Mouse (Mus musculus) liver, embryonic 14.5 days (tissue): Measurements from ENCODE around the gene Gramd1b. TPM values are rescaled to one million over a fixed set of nuclear protein-coding genes. Genes with fewer than 3 reads are reported as not detected.

Source experiments
- ATAC-seq: fragments of 200-750 bp; cut with Nextera tagmentation; 2 replicates; pipeline ENCODE4 v1.8.0; 2017; ENCODE audit warnings: moderate number of reproducible peaks, mild to moderate bottlenecking, moderate library complexity; ENCODE audit not compliant: insufficient read depth
- DNase-seq, 3 experiments: peaks; one replicate each; pipeline ENCODE4 v3.0.0-alpha.2; 2012 to 2013; ENCODE audit warnings: low read depth in 3 of 3, low spot score in 3 of 3
- H3K27ac ChIP-seq: fragments of 300-500 bp; sonication (generic); 2 replicates; pipeline ENCODE4 v1.5.1; 2014; ENCODE audit warnings: moderate library complexity, mild to moderate bottlenecking, control low read depth, inconsistent platforms
- H3K27me3 ChIP-seq: fragments of 300-500 bp; sonication (generic); 2 replicates; pipeline ENCODE4 v1.6.1; 2014; ENCODE audit warnings: mild to moderate bottlenecking, low read length, moderate library complexity; ENCODE audit not compliant: control insufficient read depth, insufficient read depth
- H3K36me3 ChIP-seq: fragments of 300-500 bp; sonication (generic); replicated peaks from 2 replicates; pipeline ENCODE4 v1.6.1; 2014; ENCODE audit warnings: low read depth; ENCODE audit not compliant: control insufficient read depth, insufficient read depth
- H3K4me1 ChIP-seq, 2 experiments: fragments of 200-500 bp in 1 of 2; fragments of 300-500 bp in 1 of 2; sonication (generic) in 1 of 2; replicated peaks; 2 replicates each; pipeline ENCODE4 v1.6.1; 2012 to 2014; ENCODE audit warnings: antibody characterized with exemption in 1 of 2, inconsistent platforms in 1 of 2, low read length in 1 of 2; ENCODE audit not compliant: control insufficient read depth in 2 of 2, insufficient read depth in 2 of 2
- H3K4me2 ChIP-seq: fragments of 300-500 bp; sonication (generic); 2 replicates; pipeline ENCODE4 v1.6.1; 2014; ENCODE audit warnings: low read depth, mild to moderate bottlenecking, control low read depth, moderate library complexity
- H3K4me3 ChIP-seq, 2 experiments: fragments of 200-500 bp in 1 of 2; fragments of 300-500 bp in 1 of 2; sonication (generic) in 1 of 2; 2 replicates each; pipeline ENCODE4 v1.5.1; 2012 to 2014; ENCODE audit warnings: low read depth in 2 of 2, low read length in 2 of 2, mild to moderate bottlenecking in 2 of 2, control low read depth in 1 of 2, inconsistent platforms in 1 of 2, moderate library complexity in 1 of 2; ENCODE audit not compliant: insufficient read depth in 1 of 2
- H3K9ac ChIP-seq: fragments of 300-500 bp; sonication (generic); replicated peaks from 2 replicates; pipeline ENCODE4 v1.6.1; 2014; ENCODE audit warnings: mild to moderate bottlenecking, control low read depth, moderate library complexity
- H3K9me3 ChIP-seq: fragments of 300-500 bp; sonication (generic); 2 replicates; pipeline ENCODE4 v1.6.1; 2016; ENCODE audit warnings: low read length, mixed read lengths; ENCODE audit not compliant: control insufficient read depth
- CTCF ChIP-seq: IDR thresholded peaks from 2 replicates; pipeline ENCODE4 v1.5.1; 2016; ENCODE audit warnings: antibody characterized with exemption, low read depth, control low read depth
- EP300 ChIP-seq: IDR thresholded peaks from 2 replicates; pipeline ENCODE4 v1.6.1; 2016; ENCODE audit warnings: antibody characterized with exemption, low read depth
- WGBS: fragments of 180-500 bp; shearing (Covaris S2); extraction: QIAGEN DNeasy Blood & Tissue Kit; methylation state at CpG from one replicate; pipeline ENCODE4 v1.1.7; 2014; ENCODE audit not compliant: insufficient replicate concordance; 5-methylcytosine and 5-hydroxymethylcytosine counted together
- polyA plus RNA-seq, 2 experiments: library from polyadenylated mRNA; depleted of rRNA in 1 of 2; stranded (reverse) in 1 of 2; unstranded in 1 of 2; fragments of >200 nt; fragmentation: Nextera tagmentation in 1 of 2; extraction: Ambion mirVana in 1 of 2; gene quantifications; 2 replicates each; pipeline versions ENCODE4 v1.2.1 to v1.2.3; 2012 to 2014

Gramd1b gene
- polyA plus RNA-seq, 2 experiments: 0.71 to 1.0 TPM

GRCm38 (mm10) chr9:40391852-40392695 is 139.1 kb downstream of the Gramd1b start:
- WGBS: 33% methylated on average over 20 of the region's 20 CpGs
- no peak overlapping the region for H3K9ac ChIP-seq
- TF ChIP-seq CTCF: peak; percentile 27
- TF ChIP-seq EP300: no peak
- no peak overlapping the region for H3K27ac ChIP-seq
- DNase-seq (no peak), ATAC-seq (no peak)
- H3K4me3 ChIP-seq: no peak overlapping the region
- no peaks in the 10 kb centered on the region for H3K36me3 ChIP-seq
- H3K27me3 ChIP-seq: no peaks in the 10 kb centered on the region
- no peaks in the 10 kb centered on the region for H3K4me1 ChIP-seq
- no peak overlapping the region; the same call in 1 of the 2 replicates for H3K4me2 ChIP-seq
- no peaks in the 10 kb centered on the region for H3K9me3 ChIP-seq

- no peaks in the 10 kb centered on the region for H3K9me3 ChIP-seq
- no peak for ATAC-seq
- H3K4me1 ChIP-seq: no peaks in the 10 kb centered on the region
- H3K4me3 ChIP-seq: no peak overlapping the region
- H3K36me3 ChIP-seq: no peaks in the 10 kb centered on the region
- H3K27me3 ChIP-seq: no peaks in the 10 kb centered on the region
- no peak overlapping the region for H3K27ac ChIP-seq
- H3K9ac ChIP-seq: no peak overlapping the region
- no peak overlapping the region for H3K4me2 ChIP-seq
- whole genome bisulfite sequencing: 69% methylated on average over 17 of the region's 17 CpGs
- DNase-seq: no peak
- TF ChIP-seq EP300 (no peak), CTCF (no peak)
Observed at GRCm38 (mm10) chr9:40391359-40391758, 139.8 kb downstream of the Gramd1b start.

GRCm38 (mm10) chr9:40390904-40391303 is 140.3 kb downstream of the Gramd1b start:
- H3K9ac ChIP-seq: no peak overlapping the region
- H3K27ac ChIP-seq: no peak overlapping the region
- ATAC-seq: no peak
- no peak overlapping the region for H3K4me2 ChIP-seq
- H3K4me1 ChIP-seq: no peaks in the 10 kb centered on the region
- no peak overlapping the region for H3K4me3 ChIP-seq
- WGBS: 41% methylated on average over 8 of the region's 8 CpGs
- no peaks in the 10 kb centered on the region for H3K27me3 ChIP-seq
- no peak for DNase-seq
- H3K36me3 ChIP-seq: no peaks in the 10 kb centered on the region
- TF ChIP-seq EP300 (no peak), CTCF (peak; percentile 28)
- H3K9me3 ChIP-seq: no peaks in the 10 kb centered on the region

GRCm38 (mm10) chr9:40390396-40390760 is 140.8 kb downstream of the Gramd1b start:
- no peak for TF ChIP-seq CTCF
- TF ChIP-seq EP300: no peak
- no peak overlapping the region for H3K4me2 ChIP-seq
- DNase-seq (no peak), ATAC-seq (no peak)
- no peak overlapping the region for H3K27ac ChIP-seq
- no peaks in the 10 kb centered on the region for H3K4me1 ChIP-seq
- H3K9ac ChIP-seq: no peak overlapping the region
- no peak overlapping the region for H3K4me3 ChIP-seq
- H3K9me3 ChIP-seq: no peaks in the 10 kb centered on the region
- no peaks in the 10 kb centered on the region for H3K36me3 ChIP-seq
- no peaks in the 10 kb centered on the region for H3K27me3 ChIP-seq
- 71% methylated on average over 8 of the region's 8 CpGs for WGBS

- Histone ChIP-seq H3K4me1 (no peaks in the 10 kb centered on the region), H3K4me3 (no peak overlapping the region), H3K27me3 (no peaks in the 10 kb centered on the region), H3K9me3 (no peaks in the 10 kb centered on the region), H3K4me2 (no peak overlapping the region), H3K27ac (no peak overlapping the region), H3K36me3 (no peaks in the 10 kb centered on the region), H3K9ac (no peak overlapping the region)
- ATAC-seq: no peak
- 61% methylated on average over 8 of the region's 8 CpGs for WGBS
- no peak for TF ChIP-seq CTCF
- TF ChIP-seq EP300: no peak
- no peak for DNase-seq
Observed at GRCm38 (mm10) chr9:40389669-40390395, 141.4 kb downstream of the Gramd1b start.
